ENCODE assay signal across 9 mouse cellular contexts in genomic region chrX:151168438-151169131, GRCm38 (mm10). TPM values are rescaled to one million over a fixed set of nuclear protein-coding genes. Genes with fewer than 3 reads are reported as not detected.
A peak's percentile ranks its signal among the peaks of the same experiment; 100 is the strongest.
DNase-seq lines count a peak whose midpoint lies in the region; ATAC-seq and TF ChIP-seq lines count a peak whose summit lies in the region.
"Had no signal": no experiment of that assay in that cellular context is flagged by ENCODE, and none has a peak within 500 bp of the region (broad histone marks: within the 10 kb centered on the region; RNA-seq: fewer than 3 reads in every experiment).

No protein-coding gene starts in this region.

- peak overlapping the region; percentile 90 for H3K27ac ChIP-seq in embryonic facial prominence, embryonic 13.5 days
- peak overlapping the region; percentile 46; the same call in 1 of the 2 replicates for H3K27ac ChIP-seq in heart, embryonic 11.5 days (ENCODE audit: low read depth, low read length)
- peak overlapping the region; percentile 77; the same call in 1 of the 2 replicates for H3K27ac ChIP-seq in kidney, postnatal 0 days
- peak overlapping the region; percentile 85 for H3K27ac ChIP-seq in limb, embryonic 15.5 days
- H3K27ac ChIP-seq in neural tube, embryonic 13.5 days (replicated peaks): peak overlapping the region; percentile 90
- H3K27ac ChIP-seq: macrophage had no signal

- no peak for ATAC-seq in CD4-positive, CD25-positive, alpha-beta regulatory T cell, adult 4 months
- peak; percentile 74 for ATAC-seq in embryonic facial prominence, embryonic 13.5 days (ENCODE audit: insufficient number of reproducible peaks, insufficient read depth, low FRiP score, low TSS enrichment, low read depth)
- ATAC-seq in heart, embryonic 11.5 days (replicated peaks; ENCODE audit: insufficient number of reproducible peaks, low FRiP score, low TSS enrichment): peak; percentile 66
- peak; percentile 87 for ATAC-seq in kidney, postnatal 0 days (replicated peaks; ENCODE audit: low FRiP score, low read depth)
- ATAC-seq in limb, embryonic 15.5 days (ENCODE audit: insufficient number of reproducible peaks, low FRiP score, low TSS enrichment, low read depth): peak; percentile 75
- peak; percentile 83 for ATAC-seq in neural tube, embryonic 13.5 days (ENCODE audit: low read depth)

- no peaks in the 10 kb centered on the region for H3K36me3 ChIP-seq in embryonic facial prominence, embryonic 13.5 days
- H3K36me3 ChIP-seq in heart, embryonic 11.5 days (ENCODE audit: control insufficient read depth, insufficient read depth, low read length): no peaks in the 10 kb centered on the region
- H3K36me3 ChIP-seq in kidney, postnatal 0 days (ENCODE audit: insufficient read depth, low read length): no peaks in the 10 kb centered on the region
- no peaks in the 10 kb centered on the region for H3K36me3 ChIP-seq in limb, embryonic 15.5 days
- H3K36me3 ChIP-seq in neural tube, embryonic 13.5 days: no peaks in the 10 kb centered on the region

- 0 out of 2 replicates have a peak, but pooled peaks cover 4% of the 10 kb centered on the region for H3K27me3 ChIP-seq in embryonic facial prominence, embryonic 13.5 days
- no peaks in the 10 kb centered on the region for H3K27me3 ChIP-seq in heart, embryonic 11.5 days (ENCODE audit: control insufficient read depth, insufficient read depth, low read length)
- H3K27me3 ChIP-seq in kidney, postnatal 0 days (ENCODE audit: insufficient read depth, low read length): no peaks in the 10 kb centered on the region
- H3K27me3 ChIP-seq in limb, embryonic 15.5 days: no peaks in the 10 kb centered on the region
- no peaks in the 10 kb centered on the region for H3K27me3 ChIP-seq in neural tube, embryonic 13.5 days

- 25% methylated on average over 24 of the region's 25 CpGs for WGBS in embryonic facial prominence, embryonic 13.5 days
- 11% methylated on average over 25 of the region's 25 CpGs for WGBS in heart, embryonic 11.5 days (ENCODE audit: insufficient replicate concordance)
- 19% methylated on average over 21 of the region's 25 CpGs for WGBS in kidney, postnatal 0 days
- 21% methylated on average over 25 of the region's 25 CpGs for WGBS in limb, embryonic 15.5 days
- 14% methylated on average over 20 of the region's 25 CpGs for WGBS in neural tube, embryonic 13.5 days

- DNase-seq in CD4-positive, CD25-positive, alpha-beta regulatory T cell, adult 2 months (ENCODE audit: low read depth, low spot score): peak; percentile 1
- DNase-seq in kidney, postnatal 0 days (ENCODE audit: low spot score): peak; percentile 76
- DNase-seq in thymus, postnatal 25 days: peak; percentile 2

- H3K4me3 ChIP-seq in embryonic facial prominence, embryonic 13.5 days: peak overlapping the region; percentile 50
- peak overlapping the region; percentile 54 for H3K4me3 ChIP-seq in heart, embryonic 11.5 days (ENCODE audit: low read depth, low read length)
- H3K4me3 ChIP-seq in kidney, postnatal 0 days (replicated peaks; ENCODE audit: low read depth, low read length): peak overlapping the region; percentile 48
- H3K4me3 ChIP-seq in limb, embryonic 15.5 days: peak overlapping the region; percentile 51
- peak overlapping the region; percentile 50 for H3K4me3 ChIP-seq in neural tube, embryonic 13.5 days

- H3K9me3 ChIP-seq in embryonic facial prominence, embryonic 13.5 days: no peaks in the 10 kb centered on the region
- H3K9me3 ChIP-seq in heart, embryonic 11.5 days (replicated peaks; ENCODE audit: control insufficient read depth, low read length): no peaks in the 10 kb centered on the region
- H3K9me3 ChIP-seq in kidney, postnatal 0 days (replicated peaks; ENCODE audit: low read length): no peaks in the 10 kb centered on the region
- no peaks in the 10 kb centered on the region for H3K9me3 ChIP-seq in limb, embryonic 15.5 days
- H3K9me3 ChIP-seq in neural tube, embryonic 13.5 days: no peaks in the 10 kb centered on the region

- H3K4me2 ChIP-seq in embryonic facial prominence, embryonic 13.5 days: peak overlapping the region; percentile 59
- peak overlapping the region; percentile 64 for H3K4me2 ChIP-seq in heart, embryonic 11.5 days
- peak overlapping the region; percentile 56 for H3K4me2 ChIP-seq in kidney, postnatal 0 days (ENCODE audit: low read length)
- H3K4me2 ChIP-seq in limb, embryonic 15.5 days: peak overlapping the region; percentile 52
- H3K4me2 ChIP-seq in neural tube, embryonic 13.5 days: peak overlapping the region; percentile 57

- H3K9ac ChIP-seq in embryonic facial prominence, embryonic 13.5 days: peak overlapping the region; percentile 64
- H3K9ac ChIP-seq in heart, embryonic 11.5 days (ENCODE audit: low read depth, low read length): peak overlapping the region; percentile 68
- H3K9ac ChIP-seq in kidney, postnatal 0 days (ENCODE audit: low read depth, low read length): peak overlapping the region; percentile 49; the same call in 1 of the 2 replicates
- 0 out of 2 replicates have a peak overlapping the region, but pooled peaks have one; percentile 23 for H3K9ac ChIP-seq in limb, embryonic 15.5 days
- H3K9ac ChIP-seq in neural tube, embryonic 13.5 days: peak overlapping the region; percentile 68

- TF ChIP-seq CTCF in kidney, postnatal 0 days (IDR thresholded peaks at IDR 0.05; ENCODE audit: low read depth): no peak

- H3K4me1 ChIP-seq in embryonic facial prominence, embryonic 13.5 days: no peaks in the 10 kb centered on the region
- H3K4me1 ChIP-seq in heart, embryonic 11.5 days (ENCODE audit: control insufficient read depth, insufficient read depth, low read length): no peaks in the 10 kb centered on the region
- H3K4me1 ChIP-seq in kidney, postnatal 0 days (replicated peaks; ENCODE audit: insufficient read depth, low read length): no peaks in the 10 kb centered on the region
- H3K4me1 ChIP-seq in limb, embryonic 15.5 days: no peaks in the 10 kb centered on the region
- no peaks in the 10 kb centered on the region for H3K4me1 ChIP-seq in neural tube, embryonic 13.5 days (replicated peaks)

RNA-seq across cellular contexts. Expression of gene Wnk3, which starts 29.3 kb away (rescaled TPM):
- under 1 TPM; 0.09 to 0.46 TPM for polyA plus RNA-seq in CD4-positive, CD25-positive, alpha-beta regulatory T cell, adult 4 months (2017; shearing (Covaris generic))
- 3.9 and 4.2 TPM in 2 replicates for polyA plus RNA-seq in embryonic facial prominence, embryonic 13.5 days (2015; fragmentation: Nextera tagmentation; extraction: Ambion mirVana)
- 2.7 and 3.6 TPM in 2 replicates for polyA plus RNA-seq in heart, embryonic 11.5 days (2014; fragmentation: Nextera tagmentation; extraction: Ambion mirVana)
- 1.5 and 1.8 TPM in 2 replicates for polyA plus RNA-seq in kidney, postnatal 0 days (2015; fragmentation: Nextera tagmentation; extraction: Ambion mirVana)
- 1.5 and 2.0 TPM in 2 replicates for polyA plus RNA-seq in limb, embryonic 15.5 days (2015; fragmentation: Nextera tagmentation; extraction: Ambion mirVana)
- 10.2 and 11.9 TPM in 2 replicates for polyA plus RNA-seq in neural tube, embryonic 13.5 days (2015; fragmentation: Nextera tagmentation; extraction: Ambion mirVana)
- polyA plus RNA-seq: macrophage had no signal

Comparison
In these comparisons a context has a peak if more than half of its experiments do, and no peak if none do; other contexts are left out.
1. DNase-seq: peak in every context shown above with its lines; median percentile 76 in kidney, postnatal 0 days; 2 in thymus, postnatal 25 days; 1 in CD4-positive, CD25-positive, alpha-beta regulatory T cell, adult 2 months.